Mouse (Mus musculus) c-Kit-positive CD71-positive TER-119-negative erythroid progenitor cells, embryonic 14.5 days (primary cell): Measurements from ENCODE around the gene Il4ra.

Experiments
- DNase-seq: peaks from one replicate; pipeline ENCODE4 v3.0.0-alpha.2; 2013; ENCODE audit warnings: low read depth

The Il4ra gene

GRCm38 (mm10) chr7:125551766-125552709 is at the start of gene Il4ra:
Il4ra (plus strand) TSS chr7:125552120.
- peak; percentile 80 for DNase-seq

DNA sequence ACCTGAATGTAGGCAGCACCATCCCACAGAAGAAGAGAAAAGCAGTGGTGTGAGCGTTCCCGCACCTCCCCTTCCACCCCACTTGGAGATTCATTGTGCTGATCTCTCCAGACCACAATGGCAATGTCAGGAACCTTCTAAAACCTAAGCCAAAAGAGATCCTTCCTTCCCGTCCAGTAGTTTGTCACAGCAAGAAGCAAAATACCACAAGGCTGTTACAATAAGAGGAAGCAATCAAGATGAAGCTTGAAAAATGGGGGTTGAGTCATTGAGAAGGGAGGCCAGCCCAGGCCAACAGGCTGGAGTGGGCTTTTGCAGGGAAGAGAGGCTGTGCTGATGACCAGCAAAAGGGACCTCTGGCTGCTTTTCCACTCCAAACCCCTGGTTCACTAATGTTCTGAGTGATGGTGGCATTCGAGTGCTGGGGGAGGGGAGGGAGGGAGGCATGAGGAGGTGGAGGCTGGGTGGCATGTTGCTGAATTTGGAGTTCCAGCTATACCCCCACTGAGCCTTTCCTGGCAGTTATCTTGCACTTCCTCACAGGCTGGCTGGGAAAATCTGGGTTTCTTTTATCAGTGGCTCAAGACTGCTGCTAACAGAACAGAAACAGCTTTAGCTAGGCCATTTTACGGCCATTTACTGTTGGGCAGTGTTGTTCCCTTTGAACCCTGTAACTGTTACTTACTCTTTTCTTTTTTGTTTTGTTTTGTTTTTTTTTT is 48.4 kb upstream of the Il4ra start:
- no peak for DNase-seq

- DNase-seq = no peak
These were observed 47.3 kb upstream of the Il4ra start for GRCm38 (mm10) chr7:125504618-125505017.

DNA sequence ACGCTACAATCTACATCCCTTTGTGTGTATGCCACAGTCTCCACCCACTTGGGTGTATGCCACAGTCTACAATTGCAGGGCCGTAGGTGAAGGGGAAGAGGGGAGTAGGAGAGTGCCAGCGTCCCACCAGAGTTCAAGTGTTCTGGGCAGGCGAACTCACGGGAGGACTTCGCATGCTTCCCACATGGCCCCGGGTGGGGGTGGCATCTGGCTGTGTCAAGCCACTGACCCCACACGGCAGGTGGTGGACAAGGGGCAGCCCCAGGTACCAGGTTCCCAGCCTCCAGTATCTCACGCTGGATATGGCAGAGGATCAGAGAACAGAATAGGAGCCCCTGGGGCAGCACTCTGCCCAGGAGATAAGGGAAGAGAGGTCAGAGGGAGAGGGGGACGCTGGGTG is 46.4 kb upstream of the Il4ra start:
- DNase-seq = no peak

DNA sequence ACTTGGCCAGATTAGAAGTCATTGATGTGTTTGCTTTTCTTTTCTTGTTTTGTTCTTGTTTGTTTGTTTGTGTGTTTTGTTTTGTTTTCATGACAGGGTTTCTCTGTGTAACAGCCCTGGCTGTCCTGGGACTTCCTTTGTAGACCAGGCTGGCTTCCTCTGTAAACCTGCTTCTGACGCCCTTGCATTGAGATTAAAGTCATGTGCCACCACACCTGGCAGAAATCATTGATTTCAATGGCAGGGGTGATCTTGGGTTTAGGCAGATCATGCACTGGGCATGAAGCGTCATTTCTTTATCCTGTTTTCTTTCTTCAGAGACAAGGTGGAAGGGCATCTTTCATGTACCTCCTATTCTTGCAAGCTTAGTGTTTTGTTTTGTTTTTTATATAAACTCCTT is 44.6 kb upstream of the Il4ra start:
- no peak for DNase-seq

GRCm38 (mm10) chr7:125511432-125511831 is 40.5 kb upstream of the Il4ra start:
- no peak for DNase-seq

- DNase-seq = no peak
These were observed 40.1 kb upstream of the Il4ra start for GRCm38 (mm10) chr7:125511852-125512251.

- no peak for DNase-seq
These were observed 36.7 kb upstream of the Il4ra start for GRCm38 (mm10) chr7:125515081-125515853.

- peak; percentile 54 for DNase-seq
These were observed 35.2 kb upstream of the Il4ra start for GRCm38 (mm10) chr7:125516723-125517122.

DNA sequence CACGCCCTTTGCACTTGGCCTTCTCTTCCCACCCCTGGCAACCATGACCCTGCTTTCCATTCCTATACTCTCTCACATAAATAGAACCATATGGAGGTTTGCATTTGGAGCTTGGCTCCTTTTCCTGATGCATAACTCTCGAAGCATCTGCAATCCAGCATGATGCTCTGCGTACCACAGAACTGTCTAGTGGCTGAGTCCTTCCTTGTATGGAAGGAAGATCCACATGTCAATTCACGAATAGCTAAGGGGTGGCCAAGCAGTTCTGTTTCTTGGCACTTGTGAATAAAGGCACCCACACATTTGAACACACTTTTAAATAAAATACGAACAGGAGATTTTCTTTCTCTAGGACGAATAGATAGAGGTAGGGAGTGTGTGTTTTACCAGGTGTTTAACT is 34.5 kb upstream of the Il4ra start:
- DNase-seq = no peak

DNA sequence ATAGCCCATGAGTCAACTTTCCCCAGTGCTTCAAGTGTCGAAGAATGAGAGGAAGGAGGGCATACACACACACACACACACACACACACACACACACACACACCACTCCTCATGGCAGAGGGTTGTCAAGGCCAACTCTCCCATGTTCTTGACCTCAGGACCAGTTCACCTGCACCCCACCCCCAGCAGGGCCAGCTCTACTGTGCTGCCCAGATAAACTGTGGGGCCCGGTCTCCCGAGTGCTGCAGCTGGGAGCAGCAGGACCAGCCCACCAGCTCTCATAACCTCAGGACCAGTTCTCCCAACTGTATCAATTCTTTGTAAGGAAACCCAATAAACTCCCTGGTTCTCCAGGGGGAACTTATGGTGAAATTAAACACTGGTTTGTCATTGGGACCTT is 32.2 kb upstream of the Il4ra start:
- DNase-seq = no peak

GRCm38 (mm10) chr7:125523051-125523450 is 28.9 kb upstream of the Il4ra start:
- peak; percentile 44 for DNase-seq

DNA sequence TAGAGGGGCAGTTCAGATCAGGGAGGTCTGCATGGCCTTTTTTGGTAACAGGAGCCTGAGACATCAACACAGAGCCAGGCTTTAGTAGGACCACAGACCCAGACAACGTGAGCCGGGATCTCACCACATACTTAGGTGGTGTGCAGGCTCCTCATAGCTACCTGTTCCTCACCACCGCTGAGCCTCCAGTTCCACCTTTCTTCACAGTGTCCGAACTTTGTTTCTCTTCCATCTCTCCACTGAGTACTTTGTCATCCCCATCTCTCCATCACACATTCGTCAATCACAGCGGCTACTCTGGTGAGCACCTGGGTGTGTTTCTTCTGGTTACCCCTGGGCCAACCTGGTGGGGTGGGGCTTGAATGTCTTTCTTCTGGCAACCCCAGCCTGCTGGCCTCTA is 24.7 kb upstream of the Il4ra start:
- DNase-seq = no peak

- DNase-seq = no peak
These were observed 23.9 kb upstream of the Il4ra start for GRCm38 (mm10) chr7:125527901-125528580.

- DNase-seq = no peak
These were observed 12.6 kb upstream of the Il4ra start for GRCm38 (mm10) chr7:125539351-125539750.

- no peak for DNase-seq
These were observed 10.9 kb upstream of the Il4ra start for GRCm38 (mm10) chr7:125541026-125541425.

DNA sequence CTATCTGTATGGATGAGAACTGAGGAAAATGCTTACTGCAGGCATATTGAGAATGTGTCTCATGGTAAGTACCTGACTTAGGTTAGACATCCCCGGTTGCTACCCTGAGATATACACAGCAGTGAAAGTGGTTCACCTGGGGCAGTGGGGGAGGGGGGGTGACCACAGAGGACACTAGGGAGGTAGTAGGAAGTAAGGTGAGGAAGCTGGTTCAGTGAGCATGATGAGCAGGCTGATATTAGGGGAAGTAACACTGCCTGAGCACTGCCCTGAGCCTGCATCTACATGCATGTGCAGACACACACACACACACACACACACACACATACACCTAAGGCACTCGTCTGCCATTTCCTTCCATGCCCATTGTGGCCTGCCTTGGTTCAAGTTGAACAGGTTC is 10.1 kb upstream of the Il4ra start:
- DNase-seq = no peak

DNA sequence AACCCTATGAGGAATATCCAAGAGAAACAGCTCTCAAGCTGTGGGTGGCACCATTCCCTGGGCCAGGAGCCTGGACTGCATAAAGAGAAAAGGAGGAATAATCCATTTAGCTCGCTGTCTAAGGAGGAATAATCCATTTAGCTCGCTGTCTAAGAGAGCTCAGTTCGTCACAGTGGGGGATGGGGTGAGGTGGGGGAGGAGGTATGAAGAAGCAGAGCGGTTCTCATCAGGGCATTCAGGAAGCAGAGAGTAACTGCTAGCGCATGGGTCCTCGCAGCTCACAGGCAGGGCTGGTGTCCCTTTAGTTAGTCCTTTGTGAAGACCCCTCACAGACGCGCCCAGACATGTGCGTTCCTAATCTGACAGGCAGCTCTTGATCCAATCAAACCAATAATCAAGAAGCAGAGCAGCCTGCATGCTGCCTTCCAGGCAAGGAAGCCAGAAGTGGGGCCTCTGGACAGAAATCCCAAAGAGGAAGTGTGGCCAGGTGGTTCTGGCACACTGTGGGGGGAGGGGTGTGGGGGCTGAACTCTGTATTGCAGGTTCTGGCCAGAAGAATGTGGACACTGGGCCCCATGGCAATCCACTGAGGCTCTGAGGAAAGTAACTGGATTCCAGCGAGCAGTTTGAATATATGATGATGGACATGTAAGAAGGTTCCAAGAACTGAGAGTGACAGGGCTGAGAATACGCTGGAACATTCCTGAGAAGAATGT is 9.4 kb upstream of the Il4ra start:
- DNase-seq = no peak

DNA sequence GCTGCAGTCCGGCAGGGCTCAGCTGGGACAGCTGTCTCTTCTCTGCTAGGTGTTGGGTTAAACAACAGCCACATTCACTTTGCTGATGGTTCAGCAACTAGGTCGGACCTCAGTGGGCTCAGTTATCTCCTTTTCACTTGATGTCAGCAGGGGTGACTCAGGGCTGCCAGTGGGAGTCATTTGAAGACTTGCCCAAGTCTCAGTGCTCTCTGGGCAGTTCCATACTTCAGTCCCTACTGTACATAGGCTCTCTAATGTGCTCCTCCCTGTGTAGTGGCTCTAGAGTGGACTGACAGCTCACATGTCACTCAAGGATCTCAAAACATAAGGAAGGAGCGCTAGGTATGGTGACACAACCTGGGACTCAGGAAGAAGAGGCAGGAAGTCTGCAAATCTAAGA is 8.4 kb upstream of the Il4ra start:
- DNase-seq = no peak

DNA sequence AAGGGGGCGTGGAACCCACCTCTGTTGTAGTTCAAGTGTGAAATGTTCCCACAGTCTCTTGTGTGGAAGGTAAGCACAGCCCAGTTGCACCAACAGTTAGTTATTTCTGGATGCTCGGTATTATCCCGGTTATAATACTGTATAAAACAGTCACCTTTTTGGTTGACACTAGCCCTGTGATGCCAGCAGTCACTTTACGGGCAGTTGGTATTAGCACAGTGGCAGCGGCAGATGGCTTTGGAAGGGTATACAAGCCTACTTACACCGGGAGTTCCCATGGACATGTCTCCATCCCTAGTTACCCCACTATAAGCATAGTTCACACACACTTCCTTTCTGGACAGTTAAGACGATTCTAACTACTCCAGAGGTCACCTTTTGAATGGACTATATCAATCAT is 6.6 kb upstream of the Il4ra start:
- DNase-seq = no peak

DNA sequence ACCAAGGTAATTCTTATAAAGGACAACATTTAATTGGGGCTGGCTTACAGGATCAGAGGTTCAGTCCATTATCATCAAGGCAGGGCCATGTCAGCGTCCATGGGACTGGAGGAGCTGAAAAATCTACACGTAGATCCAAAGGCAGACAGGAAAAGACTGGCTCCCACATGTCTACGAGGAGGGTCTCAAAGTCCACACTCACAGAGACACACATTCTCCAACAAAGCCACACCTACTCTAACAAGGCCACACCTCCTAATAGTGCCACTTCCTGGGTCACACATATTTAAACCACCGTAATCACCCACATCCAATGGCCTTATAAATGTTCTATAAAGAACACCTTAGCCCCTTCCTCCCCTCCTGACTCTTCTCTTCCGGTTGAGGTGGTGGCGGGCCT is 5.2 kb upstream of the Il4ra start:
- no peak for DNase-seq
